Mouse (Mus musculus) Muller cell, postnatal 12 days (primary cell): Measurements from ENCODE around the gene Nnmt.

Source experiments
- DNase-seq: peaks from one replicate; pipeline ENCODE4 v3.0.0-alpha.2; 2015; ENCODE audit errors: inconsistent ontology term

The Nnmt gene

DNA sequence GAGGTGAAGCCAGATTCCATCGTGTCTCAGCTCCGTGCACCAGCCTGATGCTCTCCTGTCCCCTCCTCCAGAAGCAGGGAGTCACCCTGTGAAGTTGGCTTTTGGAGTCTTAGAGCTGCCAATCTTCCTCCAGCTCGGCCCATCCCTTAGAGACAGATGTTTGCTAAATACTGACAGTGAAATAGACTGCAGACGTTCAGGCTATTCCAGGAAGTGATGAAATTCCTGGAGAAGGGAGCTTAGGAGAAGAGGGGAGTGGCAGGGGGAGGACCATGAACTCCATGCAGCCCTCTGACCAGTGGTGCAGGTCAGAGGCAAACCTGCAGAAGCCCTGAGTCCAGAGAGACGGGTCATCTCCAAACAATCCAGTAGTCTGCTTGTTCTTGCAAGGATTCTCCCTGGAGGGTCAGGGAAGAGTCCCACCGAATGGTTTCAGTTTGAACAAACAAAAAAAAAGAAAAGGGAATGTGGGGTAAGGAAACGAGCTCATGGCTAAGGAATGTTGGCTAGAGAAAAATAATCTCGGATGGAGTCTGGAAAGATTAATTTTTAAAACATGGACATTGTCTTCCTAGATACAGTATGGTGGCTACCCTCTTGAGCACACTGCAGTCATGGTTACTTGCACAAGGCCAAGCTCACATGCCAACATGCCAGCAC is at the start of gene Nnmt:
Nnmt (minus strand) TSS at position 215 of the 660 bp plus-strand sequence.
- DNase-seq, result peak; percentile 13

GRCm38 (mm10) chr9:48654730-48655129 is 49.8 kb upstream of the Nnmt start:
- DNase-seq, result no peak

- DNase-seq, result no peak
Observed at GRCm38 (mm10) chr9:48653399-48654070, 48.6 kb upstream of the Nnmt start.

DNA sequence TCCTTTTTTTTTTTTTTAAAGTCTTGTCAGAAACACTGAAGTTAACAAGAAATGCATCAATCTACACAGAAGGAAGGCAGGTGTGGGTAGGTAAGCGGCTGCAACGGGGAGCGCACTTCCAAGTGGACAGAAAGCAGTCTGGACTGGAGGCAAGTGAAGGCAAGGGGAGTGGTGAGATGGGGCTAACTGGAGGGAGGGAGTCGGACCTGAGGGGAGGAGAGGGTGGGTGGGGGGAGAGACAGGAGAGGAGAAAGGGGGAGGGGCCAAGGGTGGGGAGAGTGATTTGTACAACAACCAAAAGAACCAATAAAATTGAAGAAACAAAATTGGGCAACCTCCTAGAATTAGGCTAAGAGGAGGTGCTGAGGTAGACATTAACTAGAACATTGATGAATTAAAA is 47.1 kb upstream of the Nnmt start:
- no peak for DNase-seq

DNA sequence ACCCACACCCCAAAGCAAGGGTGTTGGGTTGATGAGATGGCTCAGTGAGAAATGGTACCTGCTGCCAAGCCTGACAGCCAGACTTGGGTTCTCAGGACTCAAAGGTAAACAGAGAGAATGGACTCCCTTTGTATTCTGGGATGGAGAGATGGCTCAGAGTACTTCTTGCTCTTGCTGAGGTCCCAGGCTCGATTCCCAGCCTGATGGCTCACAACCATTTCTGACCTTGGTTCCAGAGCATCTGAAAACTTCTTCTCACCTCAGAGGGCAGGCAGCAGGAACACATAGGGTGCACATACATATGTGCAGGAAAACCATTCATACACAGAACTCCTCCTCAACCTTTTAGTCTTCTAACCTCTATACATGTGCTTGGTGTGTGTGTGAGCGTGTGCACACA is 45.9 kb upstream of the Nnmt start:
- DNase-seq, result no peak

GRCm38 (mm10) chr9:48649851-48650685 is 45.1 kb upstream of the Nnmt start:
- no peak for DNase-seq

DNA sequence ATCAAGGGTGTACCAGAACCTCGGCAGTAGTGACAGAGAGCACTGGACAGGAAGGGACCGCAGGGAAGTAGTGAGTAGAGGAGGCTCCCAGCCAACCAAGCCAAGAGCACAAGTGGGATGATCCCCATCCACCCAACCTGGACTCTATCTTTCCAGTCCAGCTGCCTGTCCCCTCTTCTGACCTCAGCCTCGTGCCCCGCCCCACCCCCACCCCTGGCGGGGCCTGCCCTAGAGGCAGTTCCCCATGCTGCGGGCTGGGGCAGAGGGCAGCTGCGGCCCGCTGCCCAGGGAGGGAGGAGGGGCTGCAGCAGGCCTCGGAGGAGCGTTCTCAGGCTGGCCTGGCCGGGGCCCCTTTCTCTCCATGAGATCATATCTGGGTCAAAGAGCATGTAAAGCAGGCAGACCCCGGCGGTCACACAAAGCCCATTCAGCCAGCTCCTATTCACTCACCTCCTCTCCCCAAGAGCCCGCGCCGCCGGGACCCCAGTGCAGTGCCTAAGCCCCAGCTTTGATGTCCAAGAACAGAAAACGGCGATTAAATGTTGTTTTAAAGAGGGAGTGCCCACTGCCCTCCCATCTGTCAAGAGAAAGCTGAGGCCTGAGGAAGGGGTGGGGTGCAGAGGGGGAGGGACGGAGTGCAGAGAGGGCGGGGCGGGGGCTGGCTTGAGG is 44.3 kb upstream of the Nnmt start:
- peak; percentile 44 for DNase-seq

- no peak for DNase-seq
Observed at GRCm38 (mm10) chr9:48648285-48649097, 43.5 kb upstream of the Nnmt start.

- no peak for DNase-seq
Observed at GRCm38 (mm10) chr9:48647648-48648284, 42.8 kb upstream of the Nnmt start.

- DNase-seq, result no peak
Observed at GRCm38 (mm10) chr9:48646781-48647647, 42.1 kb upstream of the Nnmt start.

GRCm38 (mm10) chr9:48646251-48646650 is 41.3 kb upstream of the Nnmt start:
- DNase-seq, result peak; percentile 77

- no peak for DNase-seq
Observed at GRCm38 (mm10) chr9:48645648-48646126, 40.7 kb upstream of the Nnmt start.

GRCm38 (mm10) chr9:48644926-48645647 is 40.1 kb upstream of the Nnmt start:
- DNase-seq, result peak; percentile 30

- DNase-seq, result no peak
Observed at GRCm38 (mm10) chr9:48644376-48644775, 39.4 kb upstream of the Nnmt start.

- DNase-seq, result no peak
Observed at GRCm38 (mm10) chr9:48641636-48642035, 36.7 kb upstream of the Nnmt start.

DNA sequence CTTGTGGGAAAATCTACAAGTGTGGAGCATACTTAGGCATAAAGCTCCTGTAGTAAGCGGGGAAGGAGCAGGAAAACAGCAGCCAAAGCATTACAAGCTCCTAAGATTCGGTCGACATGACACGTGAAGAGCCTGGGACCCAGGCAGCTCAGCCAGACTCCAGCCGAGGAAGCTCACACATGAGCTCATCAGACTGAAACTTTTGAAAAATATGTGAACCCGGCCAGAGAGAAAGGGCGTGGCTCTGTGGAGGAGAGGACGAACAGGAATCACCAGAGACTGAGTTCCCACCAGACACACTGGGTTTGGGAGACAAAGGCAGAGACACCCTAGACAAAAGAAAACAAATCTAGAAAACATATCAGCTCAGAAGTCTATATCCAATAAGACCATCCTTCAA is 35.9 kb upstream of the Nnmt start:
- no peak for DNase-seq

DNA sequence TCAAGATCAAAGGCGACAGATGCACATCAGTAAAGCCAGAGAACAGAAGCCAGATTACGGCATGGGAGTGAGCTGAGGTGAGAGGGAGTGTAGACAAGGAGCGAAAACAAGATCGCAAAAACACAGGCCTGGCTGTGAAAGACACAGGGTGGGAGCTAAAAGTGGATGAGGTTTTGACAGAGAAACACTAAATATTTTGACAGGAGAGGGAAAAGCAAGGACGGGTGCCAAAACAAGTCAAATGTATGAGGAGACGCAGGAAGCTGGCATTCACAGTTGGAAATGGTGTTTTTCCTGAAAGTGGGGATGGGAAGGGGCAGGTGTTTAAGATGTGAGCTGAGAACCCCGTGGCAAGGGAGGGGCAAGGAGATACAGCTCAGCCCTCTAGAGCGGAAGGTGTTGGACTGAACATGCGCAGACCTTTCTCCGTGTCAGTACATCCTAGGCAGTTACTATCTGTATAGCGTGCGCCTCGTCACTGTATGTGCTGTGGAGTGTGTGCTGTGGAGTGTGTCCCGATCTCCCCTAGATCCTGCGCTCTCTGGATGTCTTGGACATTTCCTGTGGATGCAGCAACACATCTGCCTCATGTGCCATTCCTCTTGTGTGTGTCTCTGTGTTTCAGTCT is 33.3 kb upstream of the Nnmt start:
- no peak for DNase-seq

GRCm38 (mm10) chr9:48637161-48637560 is 32.2 kb upstream of the Nnmt start:
- no peak for DNase-seq
